Mouse (Mus musculus) bone marrow macrophage, adult 2 months (primary cell): ENCODE measurements at regions not wholly inside any gene's neighbourhood (a gene's known extent, or its start where the extent isn't known, plus 50 kb on each side); places are given as distances from the start of the nearest gene placed in this dataset.

ENCODE experiments used
- CTCF ChIP-seq: IDR thresholded peaks from 2 replicates; pipeline ENCODE4 v1.5.1; 2012; ENCODE audit warnings: low read depth, mild to moderate bottlenecking, low read length, moderate library complexity
- POLR2A ChIP-seq: IDR thresholded peaks from 2 replicates; pipeline ENCODE4 v1.6.1; 2012; ENCODE audit warnings: mild to moderate bottlenecking, low read depth, low read length, borderline replicate concordance

DNA sequence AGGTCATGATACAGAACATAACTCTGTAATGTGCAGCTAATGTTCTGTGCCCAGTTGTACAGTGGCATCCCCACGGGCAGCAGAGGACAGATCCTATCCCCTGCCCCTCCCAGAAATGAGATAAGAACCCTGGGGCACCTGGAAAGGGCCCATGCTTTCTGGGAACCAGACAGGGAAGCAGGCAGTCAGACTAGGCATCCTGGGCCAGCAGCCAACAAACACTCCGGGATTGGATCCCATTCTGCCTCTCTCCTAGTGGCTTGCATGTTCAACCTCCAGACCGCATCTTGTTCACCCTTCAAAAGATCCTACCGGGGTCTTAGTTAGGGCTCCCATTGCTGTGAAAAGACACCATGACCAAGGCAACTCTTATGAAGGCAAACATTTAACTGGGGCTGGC lies 229.0 kb upstream of the Rpl38 start:
- no peak for TF ChIP-seq POLR2A
- TF ChIP-seq CTCF = no peak
